32 mouse cellular contexts compared by ENCODE assay signal in the genomic region with DNA sequence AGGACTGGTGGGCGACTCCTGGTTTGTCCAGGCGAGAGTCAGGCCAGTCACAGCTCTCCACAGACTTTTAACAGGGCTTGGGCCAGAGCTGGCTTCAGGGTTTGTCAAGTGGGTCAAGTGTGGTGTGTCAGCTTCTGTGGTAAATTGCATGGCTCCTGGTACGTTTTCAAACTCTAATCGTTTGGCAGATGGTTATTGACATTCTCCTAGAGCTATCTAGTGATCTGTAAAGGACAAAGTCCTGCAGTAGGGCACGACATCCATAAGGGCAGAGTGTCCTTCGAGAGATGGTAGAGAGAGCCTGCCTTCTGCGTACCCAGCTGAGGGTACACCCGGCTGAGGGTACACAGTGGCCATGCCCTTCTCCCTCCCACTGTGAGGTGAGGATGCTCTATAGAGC. TPM values are rescaled to one million over a fixed set of nuclear protein-coding genes. Genes with fewer than 3 reads are reported as not detected.
"Had no signal": no experiment of that assay in that cellular context is flagged by ENCODE, and none has a peak within 500 bp of the region (broad histone marks: within the 10 kb centered on the region; RNA-seq: fewer than 3 reads in every experiment).

No protein-coding gene starts in this region.

- H3K27ac ChIP-seq: embryonic facial prominence, embryonic 10.5 days; embryonic facial prominence, embryonic 12.5 days; embryonic facial prominence, embryonic 13.5 days; embryonic facial prominence, embryonic 15.5 days; forebrain, embryonic 10.5 days; forebrain, embryonic 12.5 days; forebrain, embryonic 13.5 days; forebrain, embryonic 15.5 days; gastrocnemius, adult 2 months; heart, adult 2 months had no signal

- H3K4me1 ChIP-seq: embryonic facial prominence, embryonic 10.5 days; embryonic facial prominence, embryonic 12.5 days; embryonic facial prominence, embryonic 13.5 days; embryonic facial prominence, embryonic 15.5 days; forebrain, embryonic 10.5 days; forebrain, embryonic 12.5 days; forebrain, embryonic 13.5 days; forebrain, embryonic 15.5 days had no signal

- H3K36me3 ChIP-seq: embryonic facial prominence, embryonic 10.5 days; embryonic facial prominence, embryonic 12.5 days; embryonic facial prominence, embryonic 13.5 days; embryonic facial prominence, embryonic 15.5 days; forebrain, embryonic 10.5 days; forebrain, embryonic 12.5 days; forebrain, embryonic 15.5 days had no signal

- ATAC-seq: forebrain, embryonic 13.5 days; forebrain, embryonic 14.5 days; forebrain, embryonic 15.5 days; forebrain, embryonic 16.5 days; forebrain, postnatal 0 days had no signal

- DNase-seq: cerebellum, adult 2 months; cerebellum, adult 8-10 months; cerebellum, adult 9-10 months; cerebellum, adult 9-11 months; cerebellum, postnatal 10 days; cerebellum, postnatal 14 days; cerebellum, postnatal 25 days; cerebellum, postnatal 36 days; embryo, embryonic 11 days; forebrain, postnatal 0 days; gastrocnemius, adult 2 months; gastrocnemius, postnatal 10 days; gastrocnemius, postnatal 14 days; gastrocnemius, postnatal 25 days; gastrocnemius, postnatal 36 days; heart, adult 11 months; heart, adult 18-20 months; heart, adult 2 months had no signal

- H3K9ac ChIP-seq: embryonic facial prominence, embryonic 12.5 days; embryonic facial prominence, embryonic 13.5 days; embryonic facial prominence, embryonic 15.5 days; forebrain, embryonic 12.5 days; forebrain, embryonic 13.5 days; forebrain, embryonic 15.5 days; forebrain, postnatal 0 days had no signal

- H3K27me3 ChIP-seq: embryonic facial prominence, embryonic 12.5 days; embryonic facial prominence, embryonic 13.5 days; embryonic facial prominence, embryonic 15.5 days; forebrain, embryonic 12.5 days; forebrain, embryonic 13.5 days; forebrain, embryonic 15.5 days had no signal

- H3K4me3 ChIP-seq: embryonic facial prominence, embryonic 10.5 days; embryonic facial prominence, embryonic 12.5 days; embryonic facial prominence, embryonic 13.5 days; embryonic facial prominence, embryonic 15.5 days; erythroblast, embryonic 14.5 days; forebrain, embryonic 10.5 days; forebrain, embryonic 12.5 days; forebrain, embryonic 13.5 days; forebrain, embryonic 15.5 days; gastrocnemius, adult 2 months; heart, adult 2 months had no signal

- H3K9me3 ChIP-seq: embryonic facial prominence, embryonic 10.5 days; embryonic facial prominence, embryonic 12.5 days; embryonic facial prominence, embryonic 13.5 days; embryonic facial prominence, embryonic 15.5 days; forebrain, embryonic 10.5 days; forebrain, embryonic 12.5 days; forebrain, embryonic 13.5 days; forebrain, embryonic 15.5 days had no signal

- H3K4me2 ChIP-seq: embryonic facial prominence, embryonic 12.5 days; embryonic facial prominence, embryonic 13.5 days; embryonic facial prominence, embryonic 15.5 days; forebrain, embryonic 12.5 days; forebrain, embryonic 13.5 days; forebrain, embryonic 15.5 days had no signal

RNA-seq across cellular contexts. Expression of a gene that starts 10.7 kb away (rescaled TPM):
- total RNA-seq: common myeloid progenitor, adult 5-6 weeks; granulocyte monocyte progenitor cell, adult 5-6 weeks had no signal
- polyA plus RNA-seq: cortical plate, adult 2 months had no signal
